Mouse (Mus musculus): ENCODE results near the gene Pigr.

GRCm38 (mm10) chr1:130811316-130811715 lies 15.2 kb upstream of the Pigr start:
- TF ChIP-seq CTCF (IDR thresholded peaks at IDR 0.05; ENCODE audit: low read depth): no peak
- no peak for TF ChIP-seq EP300 (IDR thresholded peaks at IDR 0.05; ENCODE audit: low read depth)
